Mouse (Mus musculus): Measurements from ENCODE around the gene Irak3. TPM values are rescaled to one million over a fixed set of nuclear protein-coding genes. Genes with fewer than 3 reads are reported as not detected.
"Not testable (repeated sequence)": the region's sequence is repeated elsewhere in the genome, so short reads cannot be mapped to it uniquely, and the experiment has no call there.

The Irak3 gene
- polyA plus RNA-seq, 1 experiment from 2014 or later, result 1.2 TPM

- 34% methylated on average over 18 of the region's 18 CpGs for WGBS
- no peaks in the 10 kb centered on the region for H3K4me1 ChIP-seq (ENCODE audit: control insufficient read depth, insufficient read depth, low read length)
- peaks cover 3% of the 10 kb centered on the region for H3K36me3 ChIP-seq (ENCODE audit: control insufficient read depth, insufficient read depth, low read length)
- H3K27ac ChIP-seq (ENCODE audit: low read depth, low read length), result no peak overlapping the region
- no peak overlapping the region for H3K4me3 ChIP-seq (ENCODE audit: low read depth, low read length)
- no peaks in the 10 kb centered on the region for H3K9me3 ChIP-seq (ENCODE audit: control insufficient read depth, low read length)
- H3K4me2 ChIP-seq (ENCODE audit: low read depth), result no peak overlapping the region
- H3K9ac ChIP-seq (ENCODE audit: low read length), result no peak overlapping the region
- no peaks in the 10 kb centered on the region for H3K27me3 ChIP-seq (ENCODE audit: control insufficient read depth, insufficient read depth, low read length)
- DNase-seq (ENCODE audit: low spot score) (peak; percentile 69), ATAC-seq (ENCODE audit: insufficient read depth, low FRiP score, low TSS enrichment) (no peak)
These were observed 31.9 kb upstream of the Irak3 start for GRCm38 (mm10) chr10:120233655-120234367.

- Histone ChIP-seq H3K9me3 (ENCODE audit: control insufficient read depth, low read length) (no peaks in the 10 kb centered on the region), H3K4me1 (ENCODE audit: control insufficient read depth, insufficient read depth, low read length) (no peaks in the 10 kb centered on the region), H3K27ac (ENCODE audit: low read depth, low read length) (no peak overlapping the region), H3K4me2 (ENCODE audit: low read depth) (no peak overlapping the region), H3K27me3 (ENCODE audit: control insufficient read depth, insufficient read depth, low read length) (no peaks in the 10 kb centered on the region), H3K9ac (ENCODE audit: low read length) (no peak overlapping the region), H3K36me3 (ENCODE audit: control insufficient read depth, insufficient read depth, low read length) (peaks cover 3% of the 10 kb centered on the region), H3K4me3 (ENCODE audit: low read depth, low read length) (no peak overlapping the region)
- ATAC-seq (ENCODE audit: insufficient read depth, low FRiP score, low TSS enrichment) (no peak), DNase-seq (ENCODE audit: low spot score) (peak; percentile 59)
- WGBS, result 34% methylated on average over 5 of the region's 5 CpGs
These were observed 29.8 kb upstream of the Irak3 start for GRCm38 (mm10) chr10:120231718-120232117.

GRCm38 (mm10) chr10:120226871-120227661 is 25.1 kb upstream of the Irak3 start, which contains the start of gene Llph:
Llph (plus strand) TSS chr10:120227070.
- H3K27ac ChIP-seq (ENCODE audit: low read depth, low read length), result peak within 1 kb of the TSS; percentile 20; the same call in 1 of the 2 replicates
- H3K9me3 ChIP-seq (ENCODE audit: control insufficient read depth, low read length), result no peaks in the 10 kb centered on the region
- no peaks in the 10 kb centered on the region for H3K27me3 ChIP-seq (ENCODE audit: control insufficient read depth, insufficient read depth, low read length)
- H3K4me1 ChIP-seq (ENCODE audit: control insufficient read depth, insufficient read depth, low read length), result no peaks in the 10 kb centered on the region
- WGBS, result under 1% methylated on average over 57 of the region's 57 CpGs
- DNase-seq (ENCODE audit: low spot score) (peak; percentile 88), ATAC-seq (ENCODE audit: insufficient read depth, low FRiP score, low TSS enrichment) (peak; percentile 94)
- H3K9ac ChIP-seq (ENCODE audit: low read length), result peak within 1 kb of the TSS; percentile 87
- peaks cover 3% of the 10 kb centered on the region for H3K36me3 ChIP-seq (ENCODE audit: control insufficient read depth, insufficient read depth, low read length)
- H3K4me2 ChIP-seq (ENCODE audit: low read depth), result peak within 1 kb of the TSS; percentile 94
- peak within 1 kb of the TSS; percentile 100 for H3K4me3 ChIP-seq (ENCODE audit: low read depth, low read length)

GRCm38 (mm10) chr10:120220776-120221175 is 18.8 kb upstream of the Irak3 start:
- Histone ChIP-seq H3K27ac (ENCODE audit: low read depth, low read length) (no peak overlapping the region), H3K9ac (ENCODE audit: low read length) (no peak overlapping the region), H3K4me1 (ENCODE audit: control insufficient read depth, insufficient read depth, low read length) (no peaks in the 10 kb centered on the region), H3K4me3 (ENCODE audit: low read depth, low read length) (no peak overlapping the region), H3K9me3 (ENCODE audit: control insufficient read depth, low read length) (no peaks in the 10 kb centered on the region), H3K36me3 (ENCODE audit: control insufficient read depth, insufficient read depth, low read length) (no peaks in the 10 kb centered on the region), H3K4me2 (ENCODE audit: low read depth) (no peak overlapping the region), H3K27me3 (ENCODE audit: control insufficient read depth, insufficient read depth, low read length) (no peaks in the 10 kb centered on the region)
- DNase-seq (ENCODE audit: low spot score), result no peak
- ATAC-seq (ENCODE audit: insufficient read depth, low FRiP score, low TSS enrichment), result no peak
- WGBS, result 87% methylated on average over 7 of the region's 7 CpGs

- H3K36me3 ChIP-seq (ENCODE audit: control insufficient read depth, insufficient read depth, low read length), result no peaks in the 10 kb centered on the region
- H3K9me3 ChIP-seq (ENCODE audit: control insufficient read depth, low read length), result no peaks in the 10 kb centered on the region
- ATAC-seq (ENCODE audit: insufficient read depth, low FRiP score, low TSS enrichment) (no peak), DNase-seq (ENCODE audit: low spot score) (no peak)
- H3K4me1 ChIP-seq (ENCODE audit: control insufficient read depth, insufficient read depth, low read length), result no peaks in the 10 kb centered on the region
- 90% methylated on average over 14 of the region's 14 CpGs for WGBS
- H3K27me3 ChIP-seq (ENCODE audit: control insufficient read depth, insufficient read depth, low read length), result no peaks in the 10 kb centered on the region
- no peak overlapping the region for H3K4me2 ChIP-seq (ENCODE audit: low read depth)
- H3K4me3 ChIP-seq (ENCODE audit: low read depth, low read length), result no peak overlapping the region
- no peak overlapping the region for H3K9ac ChIP-seq (ENCODE audit: low read length)
- H3K27ac ChIP-seq (ENCODE audit: low read depth, low read length), result no peak overlapping the region
These were observed 17.8 kb upstream of the Irak3 start for GRCm38 (mm10) chr10:120219578-120220359.

GRCm38 (mm10) chr10:120218996-120219395 is 17.1 kb upstream of the Irak3 start:
- WGBS, result 94% methylated on average over 10 of the region's 10 CpGs
- Histone ChIP-seq H3K4me1 (ENCODE audit: control insufficient read depth, insufficient read depth, low read length) (no peaks in the 10 kb centered on the region), H3K4me3 (ENCODE audit: low read depth, low read length) (no peak overlapping the region), H3K9ac (ENCODE audit: low read length) (no peak overlapping the region), H3K9me3 (ENCODE audit: control insufficient read depth, low read length) (no peaks in the 10 kb centered on the region), H3K27ac (ENCODE audit: low read depth, low read length) (no peak overlapping the region), H3K36me3 (ENCODE audit: control insufficient read depth, insufficient read depth, low read length) (no peaks in the 10 kb centered on the region), H3K27me3 (ENCODE audit: control insufficient read depth, insufficient read depth, low read length) (no peaks in the 10 kb centered on the region), H3K4me2 (ENCODE audit: low read depth) (no peak overlapping the region)
- DNase-seq (ENCODE audit: low spot score), result no peak
- ATAC-seq (ENCODE audit: insufficient read depth, low FRiP score, low TSS enrichment), result no peak

- 76% methylated on average over 1 of the region's 1 CpGs for WGBS
- not testable (repeated sequence) for H3K4me1 ChIP-seq (ENCODE audit: control insufficient read depth, insufficient read depth, low read length); H3K9ac ChIP-seq (ENCODE audit: low read length); H3K4me3 ChIP-seq (ENCODE audit: low read depth, low read length); H3K9me3 ChIP-seq (ENCODE audit: control insufficient read depth, low read length); H3K27ac ChIP-seq (ENCODE audit: low read depth, low read length); DNase-seq (ENCODE audit: low spot score); H3K4me2 ChIP-seq (ENCODE audit: low read depth); ATAC-seq (ENCODE audit: insufficient read depth, low FRiP score, low TSS enrichment); H3K36me3 ChIP-seq (ENCODE audit: control insufficient read depth, insufficient read depth, low read length); H3K27me3 ChIP-seq (ENCODE audit: control insufficient read depth, insufficient read depth, low read length)
These were observed 15.2 kb upstream of the Irak3 start for GRCm38 (mm10) chr10:120217099-120217498.

GRCm38 (mm10) chr10:120210096-120210495 is 8.2 kb upstream of the Irak3 start:
- no peak overlapping the region for H3K4me3 ChIP-seq (ENCODE audit: low read depth, low read length)
- no peak overlapping the region for H3K9ac ChIP-seq (ENCODE audit: low read length)
- H3K4me2 ChIP-seq (ENCODE audit: low read depth), result no peak overlapping the region
- 0 out of 2 replicates have a peak, but pooled peaks cover 3% of the 10 kb centered on the region for H3K4me1 ChIP-seq (ENCODE audit: control insufficient read depth, insufficient read depth, low read length)
- ATAC-seq (ENCODE audit: insufficient read depth, low FRiP score, low TSS enrichment) (no peak), DNase-seq (ENCODE audit: low spot score) (no peak)
- WGBS, result 91% methylated on average over 3 of the region's 3 CpGs
- no peak overlapping the region for H3K27ac ChIP-seq (ENCODE audit: low read depth, low read length)
- H3K36me3 ChIP-seq (ENCODE audit: control insufficient read depth, insufficient read depth, low read length), result no peaks in the 10 kb centered on the region
- no peaks in the 10 kb centered on the region for H3K27me3 ChIP-seq (ENCODE audit: control insufficient read depth, insufficient read depth, low read length)
- no peaks in the 10 kb centered on the region for H3K9me3 ChIP-seq (ENCODE audit: control insufficient read depth, low read length)

All from neural tube, embryonic 11.5 days (tissue).